Mouse (Mus musculus) thymus, adult 18-20 months (tissue): ENCODE measurements around the gene Paqr4.
"Not testable (repeated sequence)": the region's sequence is repeated elsewhere in the genome, so short reads cannot be mapped to it uniquely, and the experiment has no call there.

Experiments used
- DNase-seq, 2 experiments: peaks; one replicate each; pipeline ENCODE4 v3.0.0; 2022; ENCODE audit warnings: mixed read lengths in 2 of 2

Paqr4 gene

DNA sequence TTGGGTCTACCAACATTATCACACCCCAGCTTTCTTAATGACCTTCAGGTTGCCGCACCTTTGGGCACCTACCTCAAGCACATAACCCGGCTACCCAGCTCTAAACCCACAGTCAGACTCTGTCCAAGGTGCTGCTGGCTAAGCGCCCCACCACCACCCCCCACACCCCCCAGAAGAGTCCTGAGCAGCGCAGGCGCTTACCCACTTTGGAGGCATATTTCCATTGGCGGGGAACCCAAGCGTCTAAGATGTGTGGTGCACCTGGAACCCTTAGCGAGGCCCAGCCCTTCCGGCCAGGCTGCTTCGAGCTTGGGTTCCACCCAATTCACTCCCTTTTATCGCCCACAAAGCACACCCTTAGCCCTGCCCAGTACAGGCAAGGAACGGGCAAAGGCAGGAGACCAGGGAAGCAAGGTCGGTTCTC is at the start of gene Paqr4:
TSS of gene Paqr4 (minus strand) at position 270 of the 424 bp plus-strand sequence.
- no peak for DNase-seq

GRCm38 (mm10) chr17:23789749-23790268 is 49.1 kb upstream of the Paqr4 start:
- DNase-seq: no peak

DNA sequence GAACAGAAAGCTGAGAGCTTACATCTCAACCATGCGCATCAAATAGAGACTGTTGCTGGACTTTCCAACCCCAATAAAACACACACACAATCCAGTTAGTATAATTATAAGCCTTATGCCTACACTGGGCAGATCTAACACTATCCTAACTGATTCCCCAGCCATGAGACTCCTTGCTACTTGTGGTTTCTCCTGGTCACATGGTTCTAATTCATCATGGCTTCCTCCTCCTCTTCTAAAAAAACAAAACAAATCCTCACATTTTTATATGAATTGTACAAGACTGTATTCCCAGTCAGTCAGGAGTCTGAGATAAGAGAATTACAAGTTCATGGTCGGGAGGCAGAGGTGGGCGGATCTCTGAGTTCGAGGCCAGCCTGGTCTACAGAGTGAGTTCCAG is 48.3 kb upstream of the Paqr4 start:
- DNase-seq: no peak

GRCm38 (mm10) chr17:23786510-23786931 is 45.9 kb upstream of the Paqr4 start:
- DNase-seq: no peak

- peak; percentile 43 to 63 for DNase-seq
Observed at GRCm38 (mm10) chr17:23785561-23786471, 45.1 kb upstream of the Paqr4 start, which contains the start of gene Flywch2. Gene Flywch2, minus strand, starts transcription at chr17:23786081.

DNA sequence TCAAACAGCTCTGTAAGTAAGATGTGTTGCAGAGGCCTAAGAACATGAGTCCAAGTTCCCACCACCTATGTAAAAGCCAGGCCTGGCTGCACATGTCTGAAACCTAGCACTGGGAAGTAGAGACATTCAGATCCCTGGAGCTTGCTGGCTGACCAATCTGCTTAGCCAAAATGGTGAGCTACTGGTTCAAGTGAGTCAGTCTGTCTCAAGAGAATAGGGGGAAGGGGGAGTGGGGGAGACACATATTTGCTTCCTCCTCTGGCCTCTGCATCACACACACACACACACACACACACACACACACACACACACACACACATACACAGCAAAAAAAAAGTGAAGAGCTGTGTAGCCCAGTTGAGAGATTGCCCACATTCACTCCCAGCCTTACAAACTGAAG is 42.7 kb upstream of the Paqr4 start:
- no peak for DNase-seq

DNA sequence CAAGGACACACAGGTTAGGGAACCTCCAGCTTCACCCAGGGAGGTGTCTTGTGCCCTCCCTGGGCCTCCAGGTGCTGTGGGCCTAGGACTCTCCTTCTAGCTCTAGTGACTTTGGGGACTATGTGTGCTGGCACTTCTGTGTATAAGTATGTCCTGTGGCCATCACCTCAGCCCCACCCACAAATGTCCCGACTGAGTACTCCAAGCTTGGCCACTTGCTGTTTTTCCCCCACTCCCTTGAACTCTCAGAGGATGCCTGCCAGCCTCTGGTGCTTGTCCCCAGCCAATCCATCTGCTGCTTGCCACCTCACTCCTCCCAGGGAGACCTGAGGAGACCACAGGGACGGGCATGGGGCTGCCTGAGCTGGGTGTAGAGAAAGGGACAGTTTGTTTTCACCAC is 37.8 kb upstream of the Paqr4 start:
- no peak for DNase-seq

GRCm38 (mm10) chr17:23777141-23777540 is 36.5 kb upstream of the Paqr4 start:
- no peak for DNase-seq

DNA sequence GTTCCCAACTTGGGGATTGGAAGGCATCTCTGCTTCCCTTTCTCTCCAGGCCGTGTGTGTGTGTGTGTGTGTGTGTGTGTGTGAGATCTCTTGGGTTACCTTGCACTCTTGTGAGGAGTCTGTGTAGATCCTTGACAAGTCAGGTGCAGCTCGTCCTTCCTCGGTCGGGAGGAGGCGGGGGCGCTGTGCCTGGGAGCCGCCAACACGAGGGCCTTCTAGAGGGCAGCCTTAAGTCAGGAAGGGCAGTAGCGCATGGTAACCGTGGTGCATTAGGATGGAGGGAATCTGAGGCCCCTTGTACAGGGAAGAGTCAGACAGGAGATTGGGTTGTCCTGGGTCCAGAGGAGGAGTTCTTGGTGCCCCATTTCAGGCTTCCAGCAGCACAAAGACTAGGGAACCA is 35.5 kb upstream of the Paqr4 start:
- DNase-seq: no peak

DNA sequence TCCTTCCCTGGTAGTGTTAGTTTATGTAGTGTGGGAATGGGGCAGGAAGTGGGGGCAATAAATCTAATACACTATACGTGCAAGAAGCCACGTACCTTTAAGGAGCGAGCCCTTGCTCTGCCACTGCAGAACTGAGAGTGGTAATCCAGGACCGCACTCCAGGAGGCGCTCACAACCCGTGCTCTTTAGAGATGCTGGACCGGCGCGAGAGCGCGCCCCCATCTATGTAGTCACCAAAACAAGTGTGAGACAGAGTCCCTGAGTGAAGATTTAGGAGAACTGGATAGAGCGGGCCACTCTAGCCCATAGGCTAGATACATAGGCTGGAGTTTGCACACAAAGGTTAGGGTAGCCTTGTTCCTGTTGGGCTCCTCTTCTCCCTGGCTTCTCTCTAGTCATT is 33.4 kb upstream of the Paqr4 start:
- DNase-seq: peak; percentile 70 to 72

DNA sequence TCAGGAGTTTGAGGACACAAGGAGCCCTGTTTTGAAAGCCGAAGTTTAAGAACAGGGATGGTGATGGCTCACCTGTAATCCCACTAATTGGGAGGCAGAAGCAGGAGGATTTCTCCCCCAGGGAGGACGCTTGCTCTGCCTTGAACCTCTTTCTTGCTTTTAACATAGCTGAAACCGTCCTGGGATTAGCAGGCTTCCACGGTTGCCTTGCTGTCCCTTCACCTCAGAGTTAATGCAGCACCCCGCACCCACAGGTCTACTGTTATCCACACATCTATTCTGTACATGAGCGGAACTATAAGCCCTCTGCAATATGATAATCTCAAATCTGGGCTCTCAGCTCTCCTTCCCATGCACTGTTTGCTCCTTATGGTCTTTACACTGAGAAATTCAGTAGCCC is 33.0 kb upstream of the Paqr4 start:
- no peak for DNase-seq

GRCm38 (mm10) chr17:23772219-23772556 is 31.5 kb upstream of the Paqr4 start:
- DNase-seq: not testable (repeated sequence)

- DNase-seq: peak; percentile 97 to 98
Observed at GRCm38 (mm10) chr17:23771284-23772218, 30.9 kb upstream of the Paqr4 start, which contains the start of gene Flywch1. Gene Flywch1, minus strand, starts transcription at chr17:23771602.

DNA sequence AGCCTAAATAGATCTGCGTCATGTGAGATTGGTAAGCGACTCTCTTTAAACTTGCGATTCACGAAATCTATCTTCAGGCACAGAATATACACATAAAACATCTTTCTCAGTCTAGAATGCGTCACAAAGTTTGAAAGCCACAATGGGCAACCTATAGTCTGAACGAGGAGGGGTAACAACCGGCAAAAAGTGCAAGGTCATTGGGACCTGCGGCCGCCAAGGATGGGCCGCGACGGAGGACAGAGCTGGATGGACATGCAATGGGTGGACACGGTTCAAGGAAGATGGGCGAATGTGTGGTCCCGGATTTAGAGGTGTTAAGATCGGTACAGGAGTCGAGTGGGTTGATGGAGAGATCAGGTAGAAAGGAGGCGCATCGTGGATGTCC is 30.2 kb upstream of the Paqr4 start:
- no peak for DNase-seq

GRCm38 (mm10) chr17:23770493-23770892 is 29.8 kb upstream of the Paqr4 start:
- DNase-seq: no peak

GRCm38 (mm10) chr17:23762976-23763375 is 22.3 kb upstream of the Paqr4 start:
- no peak for DNase-seq

GRCm38 (mm10) chr17:23761155-23761554 is 20.5 kb upstream of the Paqr4 start:
- no peak for DNase-seq

DNA sequence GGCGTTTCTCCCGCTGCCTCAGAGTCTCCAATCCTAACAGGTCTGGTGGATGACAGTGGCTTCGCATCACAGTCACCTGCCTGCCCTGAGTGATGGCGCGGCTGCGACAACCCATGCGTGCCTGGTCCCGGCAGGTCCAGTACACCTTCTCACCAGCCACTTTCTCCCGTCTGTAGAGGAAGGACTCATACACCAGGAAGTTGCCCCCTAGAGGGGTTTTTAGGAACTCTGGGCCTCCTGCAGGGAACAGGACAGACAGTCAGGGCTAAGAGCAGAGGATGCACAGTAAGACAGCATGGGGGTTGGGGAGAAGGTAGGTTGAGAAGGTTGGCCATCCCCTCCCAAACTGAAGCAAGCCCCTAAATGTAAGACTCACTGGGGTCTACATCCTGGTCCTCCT is 19.6 kb upstream of the Paqr4 start:
- no peak for DNase-seq

DNA sequence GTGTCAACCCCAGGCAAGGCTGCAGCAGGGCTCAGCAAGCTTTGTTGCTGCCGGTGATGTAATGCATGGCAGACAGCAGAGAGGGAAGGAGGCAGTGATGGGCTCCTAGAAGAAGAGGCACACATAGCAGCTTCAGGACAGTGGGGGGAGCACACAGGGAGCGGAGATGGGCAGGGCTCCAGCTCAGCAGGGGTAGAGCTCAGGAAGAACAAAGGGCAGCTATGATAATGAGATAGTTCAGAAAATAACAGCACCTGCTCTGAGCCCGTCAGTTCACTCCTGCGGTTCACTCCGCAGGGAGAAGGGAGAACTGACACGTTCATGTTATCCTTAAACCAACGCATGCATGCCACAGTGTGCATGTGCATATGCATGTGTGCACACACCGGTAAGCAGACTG is 18.1 kb upstream of the Paqr4 start:
- no peak for DNase-seq

DNA sequence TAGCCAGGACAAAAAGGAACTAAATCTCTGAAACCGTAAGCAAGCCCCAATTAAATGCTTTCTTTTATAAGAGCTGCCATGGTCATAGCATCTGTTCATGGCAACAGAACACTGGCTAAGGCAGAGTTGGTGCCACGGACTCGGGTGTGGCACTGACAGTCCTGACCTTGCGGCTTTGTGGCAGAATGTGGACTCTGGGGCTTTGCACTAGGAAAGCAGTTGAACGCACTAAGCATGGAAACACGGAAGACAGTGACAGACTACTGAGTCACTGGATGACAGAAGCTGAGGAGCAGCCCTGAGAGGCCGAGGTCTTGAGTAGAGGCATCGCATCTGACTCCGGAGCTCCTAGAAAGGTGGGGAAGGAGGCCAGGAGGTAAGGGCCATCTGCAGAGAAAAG is 16.9 kb upstream of the Paqr4 start:
- no peak for DNase-seq

GRCm38 (mm10) chr17:23755689-23756088 is 15.0 kb upstream of the Paqr4 start:
- no peak for DNase-seq

DNA sequence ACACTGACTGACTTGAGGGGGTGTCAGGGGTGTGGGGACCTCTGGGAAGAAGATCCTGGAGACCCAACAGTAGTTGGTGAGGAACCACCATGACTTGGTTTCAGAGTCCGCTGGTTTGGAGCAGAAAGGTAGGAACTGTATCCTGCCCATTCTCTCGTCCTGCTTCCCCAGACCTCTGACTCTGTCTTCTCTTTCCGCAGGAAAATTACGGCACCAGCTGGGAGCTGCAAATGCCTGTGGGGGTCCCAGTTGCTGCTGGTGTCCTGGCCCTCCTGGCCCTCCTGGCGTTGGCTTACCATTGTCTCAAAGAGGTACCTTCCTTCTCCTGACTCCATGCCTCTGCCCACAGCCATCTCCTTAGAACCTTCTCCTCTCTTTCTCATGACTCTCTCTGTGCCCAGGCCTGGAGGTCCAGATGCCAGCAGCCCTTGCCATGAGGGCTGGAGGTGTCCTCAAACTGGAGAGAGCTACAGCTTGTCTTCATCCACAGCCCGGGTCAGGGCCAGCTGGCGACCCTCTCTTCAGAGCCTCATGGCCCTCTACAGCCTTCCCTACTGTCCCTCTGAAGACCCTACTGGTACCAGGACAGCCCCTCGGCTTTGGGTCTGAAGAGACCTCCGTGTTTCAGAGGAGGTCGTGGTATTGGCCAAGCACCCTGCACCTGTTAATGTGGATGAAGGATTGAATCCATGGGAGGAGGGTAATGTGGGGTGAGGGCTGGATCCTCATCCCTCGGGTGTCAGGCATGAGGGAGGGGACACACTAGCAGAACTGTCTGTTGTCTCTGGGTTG is 8.9 kb upstream of the Paqr4 start:
- no peak for DNase-seq
